Mouse (Mus musculus) adrenal gland, adult 8-10 months (tissue): ENCODE measurements around the gene Pdilt. TPM values are rescaled to one million over a fixed set of nuclear protein-coding genes. Genes with fewer than 3 reads are reported as not detected.
"Not testable (repeated sequence)": the region's sequence is repeated elsewhere in the genome, so short reads cannot be mapped to it uniquely, and the experiment has no call there.

ENCODE experiments used
- DNase-seq: peaks from one replicate; pipeline ENCODE4 v3.0.0; 2022
- total RNA-seq, 4 experiments: library from RNA; stranded (reverse); gene quantifications; 2 replicates each; pipeline ENCODE4 v1.2.4; 2022

Gene Pdilt
- under 1 TPM in 1 of 4 experiments, not detected in 3; 0.70 TPM for total RNA-seq

- DNase-seq, result no peak
These were observed at the start of gene Pdilt for GRCm38 (mm10) chr7:119523389-119523788. Gene Pdilt (minus strand): TSS chr7:119523489.

DNA sequence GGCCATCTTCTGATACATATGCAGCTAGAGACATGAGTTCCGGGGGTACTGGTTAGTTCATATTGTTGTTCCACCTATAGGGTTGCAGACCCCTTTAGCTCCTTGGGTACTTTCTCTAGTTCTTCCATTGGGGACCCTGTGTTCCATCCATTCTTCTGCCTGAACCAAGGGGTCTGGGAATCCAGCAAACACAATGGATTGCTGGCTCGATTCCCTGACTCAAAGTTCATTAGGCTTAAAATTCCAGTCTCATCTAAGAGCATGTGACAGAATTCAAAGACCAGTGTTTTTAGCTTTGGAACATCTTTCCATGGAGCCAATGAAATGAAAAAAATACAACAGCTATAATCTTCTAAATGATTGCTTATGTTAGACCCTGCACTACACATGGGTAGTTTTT is 39.2 kb upstream of the Pdilt start:
- DNase-seq, result not testable (repeated sequence)

DNA sequence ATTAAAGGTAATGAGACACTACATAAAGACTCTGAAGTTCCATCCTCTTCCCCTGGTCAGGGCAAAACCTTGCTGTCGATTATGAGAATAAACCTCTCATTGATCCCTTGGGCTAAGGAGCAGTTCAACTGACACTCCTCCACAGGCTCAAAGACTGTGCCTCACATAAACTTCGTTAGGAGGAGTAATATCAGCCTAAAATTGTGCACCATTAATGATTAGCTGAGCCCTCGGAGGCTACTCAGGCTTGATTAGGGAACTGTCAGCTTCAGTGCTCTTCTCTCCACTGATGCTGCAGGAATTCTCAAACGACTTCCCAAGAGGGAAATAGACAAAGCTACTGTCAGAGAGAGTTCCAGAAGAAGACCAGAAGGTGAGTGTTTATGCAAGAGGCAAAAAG is 38.2 kb upstream of the Pdilt start:
- DNase-seq, result no peak

DNA sequence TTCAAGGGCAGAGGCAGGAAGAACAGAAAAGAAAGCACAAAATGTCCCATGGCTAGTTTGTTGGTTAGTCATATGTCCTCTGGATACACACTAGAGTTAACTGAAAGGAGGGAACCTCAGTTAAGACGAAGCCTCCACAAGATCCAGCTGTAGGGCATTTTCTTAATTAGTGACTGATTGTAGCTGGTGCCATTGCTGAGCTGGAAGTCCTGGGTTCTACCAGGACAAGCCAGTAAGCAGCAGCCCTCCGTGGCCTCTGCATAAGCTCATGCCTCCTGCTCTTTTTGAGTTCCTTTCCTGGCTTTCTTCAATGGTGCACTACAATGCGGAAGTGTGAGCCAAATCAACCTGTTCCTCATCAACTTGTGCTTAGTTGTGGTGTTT is 37.2 kb upstream of the Pdilt start:
- DNase-seq, result no peak

DNA sequence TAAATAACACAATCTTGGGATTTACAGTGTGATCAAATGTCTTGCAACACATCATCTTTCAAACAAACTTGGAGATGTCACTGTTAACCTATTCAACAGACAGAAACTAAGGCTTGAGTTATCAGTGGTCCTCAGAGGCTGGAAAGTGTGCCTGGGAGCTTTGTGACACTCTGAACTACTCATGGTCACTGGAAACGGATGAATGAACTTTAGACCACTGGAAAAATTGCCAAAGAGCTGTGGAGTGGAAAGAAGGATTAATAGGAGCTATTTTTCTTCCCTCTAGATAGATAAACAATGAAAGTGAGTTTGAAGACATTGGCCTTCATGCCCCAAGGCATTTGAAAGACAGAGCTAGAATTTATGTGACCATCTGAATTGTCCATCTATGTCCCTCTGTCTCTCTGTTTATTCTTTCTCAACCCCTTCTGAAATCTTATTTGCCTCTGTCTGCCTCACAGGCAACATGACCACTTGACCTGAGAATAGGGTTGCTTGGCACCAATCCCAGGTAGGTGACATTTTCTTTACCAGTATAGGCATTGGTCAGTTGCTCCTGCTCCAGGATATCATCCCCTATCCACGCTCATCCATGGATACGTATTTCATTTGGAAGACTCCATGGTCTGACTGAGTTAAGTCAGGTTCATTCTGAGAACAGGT is 36.6 kb upstream of the Pdilt start:
- no peak for DNase-seq

- no peak for DNase-seq
These were observed 30.8 kb upstream of the Pdilt start, which contains the start of gene Acsm2 for GRCm38 (mm10) chr7:119554040-119554439. Gene Acsm2 (plus strand): TSS chr7:119554340.

GRCm38 (mm10) chr7:119550471-119551222 is 27.4 kb upstream of the Pdilt start:
- no peak for DNase-seq

- no peak for DNase-seq
These were observed 22.3 kb upstream of the Pdilt start for GRCm38 (mm10) chr7:119545572-119545971.

GRCm38 (mm10) chr7:119542445-119542844 is 19.2 kb upstream of the Pdilt start:
- DNase-seq, result no peak

DNA sequence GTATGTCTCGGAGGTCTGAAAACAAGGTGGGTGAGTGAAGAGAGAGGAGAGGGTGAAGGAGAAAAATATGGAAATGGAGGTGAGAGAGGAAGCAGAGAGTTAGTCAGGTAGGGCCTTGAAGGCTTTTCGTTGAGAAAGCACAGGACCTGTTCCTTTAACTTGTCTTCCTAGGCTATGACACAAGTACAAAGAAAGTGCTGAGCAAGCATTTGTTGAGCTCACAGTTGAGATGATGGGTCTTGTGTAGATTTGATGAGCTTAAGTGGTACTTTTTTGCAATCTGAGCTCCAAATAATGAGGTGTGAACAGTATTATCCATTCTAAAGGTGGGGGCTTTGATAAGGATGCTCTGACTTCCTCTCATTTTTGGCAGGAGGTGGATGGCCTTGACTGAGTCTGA is 11.1 kb upstream of the Pdilt start:
- DNase-seq, result no peak

- no peak for DNase-seq
These were observed 9.6 kb upstream of the Pdilt start for GRCm38 (mm10) chr7:119532924-119533323.

DNA sequence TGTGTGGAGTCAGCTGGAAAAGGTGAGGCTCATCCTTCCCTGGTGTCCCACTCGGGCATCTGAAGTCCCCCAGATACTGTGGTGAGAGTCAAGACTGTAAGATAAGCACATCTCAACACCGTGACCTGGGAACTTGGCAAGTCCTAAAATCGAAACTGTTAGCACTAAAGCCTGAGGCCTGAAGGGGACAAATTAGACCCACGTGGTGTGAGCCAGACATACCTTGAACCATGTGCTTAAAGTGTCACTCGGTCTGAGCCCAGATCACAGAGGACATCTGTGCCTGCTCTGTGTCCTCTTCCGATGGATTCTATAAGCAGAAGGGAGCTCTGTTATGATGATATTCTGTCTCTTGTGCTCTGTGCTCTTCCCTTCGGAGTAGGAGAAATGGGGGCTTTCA is 5.3 kb upstream of the Pdilt start:
- DNase-seq, result no peak

DNA sequence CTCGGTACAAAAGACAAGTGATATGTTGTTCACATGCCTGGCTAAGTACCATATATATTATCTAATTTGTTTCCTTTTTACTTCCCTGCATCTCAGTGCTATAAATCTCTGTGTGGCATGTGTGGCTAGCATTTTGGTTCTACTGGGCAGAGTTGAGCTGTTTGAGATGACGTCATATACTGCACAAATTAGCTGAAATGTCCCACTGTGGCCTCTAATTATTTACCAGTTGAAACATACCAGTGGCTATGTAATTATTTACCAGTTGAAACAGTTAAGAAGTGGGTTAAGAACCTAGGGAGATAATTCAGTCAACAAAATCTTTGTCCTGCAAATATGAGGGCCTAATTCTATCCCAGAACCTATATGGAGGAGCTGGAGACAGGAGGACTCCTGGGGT is 4.3 kb upstream of the Pdilt start:
- no peak for DNase-seq

DNA sequence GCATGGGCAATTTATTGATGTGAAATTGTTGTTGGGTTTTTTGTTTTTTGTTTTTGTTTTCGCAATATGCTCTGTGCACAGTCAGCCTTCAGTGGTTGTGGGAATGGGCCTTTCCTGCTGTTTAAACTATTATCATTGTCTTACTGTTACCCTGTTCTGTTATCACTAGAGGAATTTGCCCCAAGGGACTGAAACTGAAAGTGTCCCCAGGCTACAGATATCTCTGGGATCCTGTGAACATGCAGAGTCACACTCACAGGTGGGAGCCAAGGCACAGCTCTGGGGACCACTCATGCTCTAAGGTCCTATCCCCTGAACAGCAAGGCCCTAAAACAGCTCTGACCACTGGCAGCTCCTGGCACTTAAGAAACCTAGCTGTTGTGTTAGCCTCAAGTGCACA is 3.8 kb upstream of the Pdilt start:
- no peak for DNase-seq

GRCm38 (mm10) chr7:119526486-119526885 is 3.2 kb upstream of the Pdilt start:
- no peak for DNase-seq

DNA sequence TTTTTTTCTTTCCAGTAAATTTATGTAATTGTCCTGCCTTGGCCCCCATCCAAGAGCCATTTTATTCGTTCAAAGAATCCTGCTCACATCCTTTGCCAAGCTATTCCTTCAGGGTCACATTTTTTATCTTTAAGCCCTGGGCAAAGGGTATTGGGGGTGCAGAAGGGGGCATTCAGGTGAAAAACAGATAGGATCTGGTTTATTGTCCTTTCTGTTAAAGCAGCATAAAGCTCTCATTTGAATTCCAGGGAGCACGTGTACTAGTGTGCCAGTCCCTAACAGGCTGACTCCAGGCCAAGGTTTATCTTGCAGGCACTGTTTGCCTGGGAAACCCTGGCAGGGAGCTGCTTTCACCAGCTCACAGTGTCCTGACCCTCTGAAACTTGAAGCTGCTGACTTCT is 2.6 kb upstream of the Pdilt start:
- peak; percentile 64 for DNase-seq

DNA sequence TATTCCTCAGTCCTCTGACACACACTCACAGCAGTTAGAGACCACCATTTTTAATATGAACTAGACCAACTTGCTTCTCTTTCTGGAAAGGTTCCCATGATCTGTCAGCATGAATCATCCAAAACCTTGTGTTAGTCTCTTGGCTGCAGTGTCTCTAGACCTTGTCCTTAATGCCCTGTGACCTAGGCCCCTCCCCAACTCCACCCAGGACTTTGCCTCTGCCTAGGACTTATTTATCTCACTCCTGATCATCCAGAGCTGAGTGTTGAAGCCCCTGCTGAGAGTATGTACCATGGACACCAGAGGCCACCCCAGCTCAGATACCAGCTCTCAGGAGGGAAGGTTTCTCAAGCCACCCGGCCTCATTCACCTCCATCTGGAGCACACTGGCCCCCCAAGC is 904 bp downstream of the Pdilt start:
- DNase-seq, result peak; percentile 56

GRCm38 (mm10) chr7:119521816-119522215 is 1.5 kb downstream of the Pdilt start:
- DNase-seq, result no peak

GRCm38 (mm10) chr7:119519654-119520053 is 3.6 kb downstream of the Pdilt start:
- peak; percentile 73 for DNase-seq

DNA sequence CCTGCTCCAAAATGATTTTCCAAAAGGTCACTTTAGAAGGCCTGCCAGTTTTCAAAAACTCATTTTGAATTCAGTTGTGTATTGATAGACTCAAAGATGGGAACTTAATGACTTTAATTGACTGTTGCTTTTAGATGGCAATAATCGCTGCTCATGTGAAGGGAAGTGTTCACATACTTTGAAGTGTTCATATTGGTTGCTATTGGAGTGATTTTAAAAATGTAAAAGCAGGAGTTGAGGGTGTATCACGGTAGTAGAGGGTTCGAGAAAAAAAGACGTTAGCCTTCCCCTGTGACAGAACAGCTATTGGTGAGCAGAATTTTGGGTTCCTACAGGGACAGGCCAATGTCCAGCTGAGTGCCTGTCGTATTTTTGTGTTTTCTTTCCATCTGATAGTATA is 4.1 kb downstream of the Pdilt start, which contains the start of gene Acsm5:
Gene Acsm5, plus strand, starts transcription at position 301 of the 400 bp plus-strand sequence.
- no peak for DNase-seq

GRCm38 (mm10) chr7:119516272-119516558 is 7.1 kb downstream of the Pdilt start:
- DNase-seq, result no peak

DNA sequence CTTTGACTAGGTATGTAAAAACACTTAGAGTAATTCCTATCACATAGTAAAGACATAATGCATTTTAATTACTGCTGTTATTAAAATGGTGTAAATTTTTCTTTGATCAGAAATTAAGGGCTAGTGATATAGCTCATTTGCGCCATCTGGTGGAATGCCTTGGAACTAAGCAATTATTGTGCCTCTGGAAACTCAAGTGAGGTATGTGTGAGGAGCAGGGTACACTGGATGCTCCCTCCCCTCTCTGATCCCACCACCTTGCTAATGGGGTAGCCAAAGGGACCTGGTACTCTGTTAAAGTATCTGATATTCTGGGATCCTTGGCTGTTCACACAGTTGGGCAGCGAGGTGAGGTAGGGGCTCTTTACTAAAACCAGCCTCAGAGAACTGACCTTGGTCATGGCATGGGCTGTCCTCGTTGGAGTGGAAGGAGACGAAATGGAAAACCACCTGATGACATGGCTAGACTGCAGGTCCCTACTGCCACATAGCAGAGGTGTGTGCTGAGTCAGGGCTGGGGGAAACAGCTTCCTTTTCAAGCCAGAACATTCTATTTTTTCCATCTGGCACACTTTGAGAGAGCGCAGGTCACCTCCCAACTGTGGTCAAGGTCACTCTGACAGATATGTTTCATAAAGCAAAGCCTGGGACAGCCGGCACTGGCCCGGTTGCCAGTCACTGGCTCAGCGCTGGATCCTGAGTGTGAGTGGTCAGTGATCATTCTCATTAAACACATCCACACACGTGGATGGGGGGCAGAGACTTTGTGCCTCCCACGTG is 7.6 kb downstream of the Pdilt start:
- DNase-seq, result no peak

GRCm38 (mm10) chr7:119513056-119513455 is 10.2 kb downstream of the Pdilt start:
- DNase-seq, result peak; percentile 30

- no peak for DNase-seq
These were observed 12.1 kb downstream of the Pdilt start for GRCm38 (mm10) chr7:119511143-119511542.
